Mouse (Mus musculus) brain, embryonic 14.5 days (tissue): ENCODE results near the gene Krt23.

ENCODE experiments used
- CTCF ChIP-seq: fragments of 200-500 bp; IDR thresholded peaks from 2 replicates; pipeline ENCODE4 v1.5.1; 2012; ENCODE audit warnings: inconsistent platforms, mild to moderate bottlenecking, moderate library complexity, borderline replicate concordance; ENCODE audit not compliant: insufficient read depth, insufficient read length; ENCODE audit errors: extremely low read depth
- POLR2A ChIP-seq: fragments of 200-500 bp; IDR thresholded peaks from 2 replicates; pipeline ENCODE4 v1.6.1; 2012; ENCODE audit warnings: mild to moderate bottlenecking, inconsistent platforms, borderline replicate concordance; ENCODE audit not compliant: poor library complexity, insufficient read depth, insufficient read length, severe bottlenecking; ENCODE audit errors: extremely low read depth

GRCm38 (mm10) chr11:99441220-99441619, 51.7 kb downstream of the Krt23 start:
- TF ChIP-seq POLR2A (no peak), CTCF (no peak)
